ENCODE assay signal across 24 mouse cellular contexts in the genomic region with DNA sequence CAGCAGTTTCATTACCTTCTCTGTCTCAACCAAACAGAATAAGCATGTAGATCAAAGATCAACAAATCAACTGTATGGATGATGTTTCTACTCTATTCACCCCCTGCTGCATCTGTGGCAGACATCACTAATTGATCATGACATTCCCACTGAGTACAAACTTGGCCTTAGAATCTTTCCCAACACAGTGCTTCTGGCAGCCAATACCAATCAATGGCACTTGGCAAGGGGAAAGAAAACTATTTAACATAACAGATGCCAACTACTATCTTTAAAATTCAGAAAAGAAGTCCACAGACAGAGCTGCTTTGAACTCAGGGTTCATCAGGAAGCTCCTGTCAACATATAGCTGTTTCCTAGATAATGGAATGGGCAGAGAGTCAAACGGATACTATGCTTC.
DNase-seq lines count a peak whose midpoint lies in the region; ATAC-seq and TF ChIP-seq lines count a peak whose summit lies in the region.
"Had no signal": no experiment of that assay in that cellular context is flagged by ENCODE, and none has a peak within 500 bp of the region (broad histone marks: within the 10 kb centered on the region; RNA-seq: fewer than 3 reads in every experiment).

No protein-coding gene starts in this region.

- no peak overlapping the region for H3K9ac ChIP-seq in heart, embryonic 12.5 days
- H3K9ac ChIP-seq in liver, postnatal 0 days (replicated peaks): no peak overlapping the region
- H3K9ac ChIP-seq in liver, embryonic 11.5 days (ENCODE audit: low read depth, low read length): no peak overlapping the region
- H3K9ac ChIP-seq: embryonic facial prominence, embryonic 13.5 days; embryonic facial prominence, embryonic 15.5 days; forebrain, embryonic 12.5 days; forebrain, embryonic 15.5 days had no signal

- no peak for TF ChIP-seq EP300 in liver, postnatal 0 days (IDR thresholded peaks at IDR 0.05; ENCODE audit: low read depth)

- H3K4me2 ChIP-seq in heart, embryonic 12.5 days: no peak overlapping the region
- no peak overlapping the region for H3K4me2 ChIP-seq in liver, postnatal 0 days (ENCODE audit: low read depth, low read length)
- H3K4me2 ChIP-seq in liver, embryonic 11.5 days: no peak overlapping the region
- H3K4me2 ChIP-seq: embryonic facial prominence, embryonic 13.5 days; embryonic facial prominence, embryonic 15.5 days; forebrain, embryonic 12.5 days; forebrain, embryonic 15.5 days had no signal

- ATAC-seq in heart, embryonic 12.5 days (ENCODE audit: insufficient number of reproducible peaks, low FRiP score): no peak
- ATAC-seq in liver, postnatal 0 days: no peak
- no peak for ATAC-seq in liver, embryonic 11.5 days (replicated peaks; ENCODE audit: low FRiP score)
- ATAC-seq: activated CD4-positive, CD25-positive, alpha-beta regulatory T cell, adult 4 months; forebrain, embryonic 15.5 days; Patski had no signal

- H3K9me3 ChIP-seq in heart, embryonic 12.5 days (replicated peaks): no peaks in the 10 kb centered on the region
- H3K9me3 ChIP-seq in liver, postnatal 0 days (ENCODE audit: low read length): no peaks in the 10 kb centered on the region
- H3K9me3 ChIP-seq in liver, embryonic 11.5 days (ENCODE audit: control insufficient read depth, low read length): no peaks in the 10 kb centered on the region
- H3K9me3 ChIP-seq: embryonic facial prominence, embryonic 13.5 days; embryonic facial prominence, embryonic 15.5 days; forebrain, embryonic 10.5 days; forebrain, embryonic 12.5 days; forebrain, embryonic 15.5 days had no signal

- H3K27ac ChIP-seq in heart, embryonic 12.5 days (ENCODE audit: poor library complexity, severe bottlenecking): no peak overlapping the region
- no peak overlapping the region for H3K27ac ChIP-seq in liver, postnatal 0 days (ENCODE audit: low read depth)
- H3K27ac ChIP-seq in liver, embryonic 11.5 days (ENCODE audit: low read depth, low read length): no peak overlapping the region
- H3K27ac ChIP-seq: embryonic facial prominence, embryonic 13.5 days; embryonic facial prominence, embryonic 15.5 days; forebrain, embryonic 10.5 days; forebrain, embryonic 12.5 days; forebrain, embryonic 15.5 days had no signal

- no peaks in the 10 kb centered on the region for H3K27me3 ChIP-seq in heart, embryonic 12.5 days (replicated peaks)
- no peaks in the 10 kb centered on the region for H3K27me3 ChIP-seq in liver, postnatal 0 days (ENCODE audit: insufficient read depth, low read length)
- H3K27me3 ChIP-seq in liver, embryonic 11.5 days (replicated peaks; ENCODE audit: control insufficient read depth, insufficient read depth, low read length): no peaks in the 10 kb centered on the region
- H3K27me3 ChIP-seq: embryonic facial prominence, embryonic 13.5 days; embryonic facial prominence, embryonic 15.5 days; forebrain, embryonic 12.5 days; forebrain, embryonic 15.5 days; Patski had no signal

- peak; percentile 35 for DNase-seq in heart, adult 11 months
- DNase-seq in liver, postnatal 0 days: peak; percentile 23
- DNase-seq in liver, embryonic 11.5 days (ENCODE audit: low spot score): no peak
- DNase-seq in brain, embryonic 14.5 days (ENCODE audit: low read depth): peak; percentile 15
- no peak for DNase-seq in lung, postnatal 25 days (ENCODE audit: low spot score)
- DNase-seq: adrenal gland, adult 8-10 months; adrenal gland, postnatal 14 days; adrenal gland, postnatal 36 days; cerebellum, adult 11 months; cerebellum, adult 18-20 months; cerebellum, adult 8-10 months; cerebellum, adult 9-11 months; cerebellum, postnatal 14 days; cerebellum, postnatal 36 days; embryo, embryonic 11 days had no signal

- peaks cover 14% of the 10 kb centered on the region for H3K4me1 ChIP-seq in heart, embryonic 12.5 days (replicated peaks)
- no peaks in the 10 kb centered on the region for H3K4me1 ChIP-seq in liver, postnatal 0 days (ENCODE audit: insufficient read depth)
- no peaks in the 10 kb centered on the region for H3K4me1 ChIP-seq in liver, embryonic 11.5 days (replicated peaks; ENCODE audit: control insufficient read depth, insufficient read depth, low read length)
- H3K4me1 ChIP-seq: embryonic facial prominence, embryonic 13.5 days; embryonic facial prominence, embryonic 15.5 days; forebrain, embryonic 10.5 days; forebrain, embryonic 15.5 days had no signal

- H3K36me3 ChIP-seq in heart, embryonic 12.5 days: peaks cover 21% of the 10 kb centered on the region
- 0 out of 2 replicates have a peak, but pooled peaks cover 6% of the 10 kb centered on the region for H3K36me3 ChIP-seq in liver, postnatal 0 days (replicated peaks; ENCODE audit: insufficient read depth, low read length)
- no peaks in the 10 kb centered on the region for H3K36me3 ChIP-seq in liver, embryonic 11.5 days (ENCODE audit: control insufficient read depth, insufficient read depth, low read length)
- H3K36me3 ChIP-seq: embryonic facial prominence, embryonic 13.5 days; embryonic facial prominence, embryonic 15.5 days; forebrain, embryonic 10.5 days; forebrain, embryonic 12.5 days; forebrain, embryonic 15.5 days had no signal

- no peak for TF ChIP-seq POLR2A in brain, embryonic 14.5 days (IDR thresholded peaks at IDR 0.05; ENCODE audit: borderline replicate concordance, extremely low read depth, insufficient read depth, insufficient read length, poor library complexity, severe bottlenecking)

- H3K4me3 ChIP-seq in heart, embryonic 12.5 days: no peak overlapping the region
- H3K4me3 ChIP-seq in liver, postnatal 0 days (ENCODE audit: low read depth, low read length): no peak overlapping the region
- H3K4me3 ChIP-seq in liver, embryonic 11.5 days (ENCODE audit: low read depth, low read length): no peak overlapping the region
- H3K4me3 ChIP-seq: embryonic facial prominence, embryonic 13.5 days; embryonic facial prominence, embryonic 15.5 days; erythroblast, embryonic 14.5 days; forebrain, embryonic 10.5 days; forebrain, embryonic 12.5 days; forebrain, embryonic 15.5 days had no signal

- no peak for TF ChIP-seq CTCF in liver, postnatal 0 days (IDR thresholded peaks at IDR 0.05; ENCODE audit: low read depth)
- no peak for TF ChIP-seq CTCF in brain, embryonic 14.5 days (IDR thresholded peaks at IDR 0.05; ENCODE audit: borderline replicate concordance, extremely low read depth, insufficient read depth, insufficient read length)

- 10% methylated on average over 1 of the region's 1 CpGs for WGBS in heart, embryonic 12.5 days
- 33% methylated on average over 1 of the region's 1 CpGs for WGBS in liver, postnatal 0 days (ENCODE audit: insufficient replicate concordance)
- WGBS in liver, embryonic 11.5 days: 32% methylated on average over 1 of the region's 1 CpGs

Comparison
In these comparisons a context has a peak if more than half of its experiments do, and no peak if none do; other contexts are left out.
1. DNase-seq: peak in heart, adult 11 months (single experiment), liver, postnatal 0 days (single experiment) and brain, embryonic 14.5 days (single experiment); none in liver, embryonic 11.5 days (single experiment) and lung, postnatal 25 days (single experiment).